Mouse (Mus musculus): ENCODE measurements at regions not wholly inside any gene's neighbourhood (a gene's known extent, or its start where the extent isn't known, plus 50 kb on each side); places are given as distances from the start of the nearest gene placed in this dataset.

- ATAC-seq: no peak
- CTCF ChIA-PET: no interaction called here
- in situ Hi-C loops (cut with MboI; ENCODE audit: low pct_unique_long_range_greater_than_20kb): no loop called here
- no peak for TF ChIP-seq CTCF (IDR thresholded peaks at IDR 0.05)
- no peaks in the 10 kb centered on the region for H3K27me3 ChIP-seq
- POLR2A ChIA-PET: no interaction called here
- DNase-seq (ENCODE audit: low read depth, low spot score): no peak
These were observed 249.8 kb upstream of the Gm10131 start for GRCm38 (mm10) chr8:34361377-34361776.

GRCm38 (mm10) chr8:34359776-34360175 lies 248.2 kb upstream of the Gm10131 start:
- no peak for TF ChIP-seq CTCF (IDR thresholded peaks at IDR 0.05)
- no peak for DNase-seq (ENCODE audit: low read depth, low spot score)
- in situ Hi-C loops (cut with MboI; ENCODE audit: low pct_unique_long_range_greater_than_20kb): no loop called here
- ATAC-seq: no peak
- ChIA-PET POLR2A (no interaction called here), CTCF (no interaction called here)
- H3K27me3 ChIP-seq: no peaks in the 10 kb centered on the region

GRCm38 (mm10) chr8:34355059-34355458 lies 243.5 kb upstream of the Gm10131 start:
- no peak for TF ChIP-seq CTCF (IDR thresholded peaks at IDR 0.05)
- ATAC-seq: no peak
- CTCF ChIA-PET: no interaction called here
- no peak for DNase-seq (ENCODE audit: low read depth, low spot score)
- H3K27me3 ChIP-seq: no peaks in the 10 kb centered on the region
- in situ Hi-C loops (cut with MboI; ENCODE audit: low pct_unique_long_range_greater_than_20kb): no loop called here
- POLR2A ChIA-PET: no interaction called here

GRCm38 (mm10) chr8:34353140-34353855 lies 241.8 kb upstream of the Gm10131 start:
- ChIA-PET POLR2A (no interaction called here), CTCF (no interaction called here)
- H3K27me3 ChIP-seq: no peaks in the 10 kb centered on the region
- ATAC-seq (no peak), DNase-seq (ENCODE audit: low read depth, low spot score) (no peak)
- in situ Hi-C loops (cut with MboI; ENCODE audit: low pct_unique_long_range_greater_than_20kb): no loop called here
- TF ChIP-seq CTCF (IDR thresholded peaks at IDR 0.05): no peak

- TF ChIP-seq CTCF (IDR thresholded peaks at IDR 0.05): no peak
- no peak for ATAC-seq
- in situ Hi-C loops (cut with MboI; ENCODE audit: low pct_unique_long_range_greater_than_20kb): no loop called here
- ChIA-PET POLR2A (interaction anchor here (0.6 to 0.7 kb wide), 2 partner anchors 98 to 99 kb away, joined by 3 to 4 read pairs; no protein-coding TSS in a partner anchor), CTCF (interaction anchor here (1.4 kb wide), 1 partner anchor 9 kb away, joined by 3 read pairs; no protein-coding TSS in a partner anchor)
- no peaks in the 10 kb centered on the region for H3K27me3 ChIP-seq
- no peak for DNase-seq (ENCODE audit: low read depth, low spot score)
These were observed 223.3 kb upstream of the Gm10131 start for GRCm38 (mm10) chr8:34334851-34335250.

GRCm38 (mm10) chr8:34331673-34332072 lies 220.1 kb upstream of the Gm10131 start:
- ATAC-seq: no peak
- CTCF ChIA-PET: interaction anchor here (1.2 kb wide), 1 partner anchor 37 kb away, joined by 3 read pairs; no protein-coding TSS in a partner anchor
- POLR2A ChIA-PET: interaction anchor here (0.6 kb wide), 1 partner anchor 43 kb away, joined by 4 read pairs; no protein-coding TSS in a partner anchor
- in situ Hi-C loops (cut with MboI; ENCODE audit: low pct_unique_long_range_greater_than_20kb): no loop called here
- no peak for DNase-seq (ENCODE audit: low read depth, low spot score)
- H3K27me3 ChIP-seq: no peaks in the 10 kb centered on the region
- no peak for TF ChIP-seq CTCF (IDR thresholded peaks at IDR 0.05)

- DNase-seq (ENCODE audit: low read depth, low spot score): no peak
- no peaks in the 10 kb centered on the region for H3K27me3 ChIP-seq
- ChIA-PET CTCF (no interaction called here), POLR2A (no interaction called here)
- no peak for TF ChIP-seq CTCF (IDR thresholded peaks at IDR 0.05)
- no peak for ATAC-seq
- in situ Hi-C loops (cut with MboI; ENCODE audit: low pct_unique_long_range_greater_than_20kb): no loop called here
These were observed 215.1 kb upstream of the Gm10131 start for GRCm38 (mm10) chr8:34326614-34326965.

GRCm38 (mm10) chr8:34325841-34326613 lies 214.5 kb upstream of the Gm10131 start:
- POLR2A ChIA-PET: no interaction called here
- TF ChIP-seq CTCF (IDR thresholded peaks at IDR 0.05): no peak
- in situ Hi-C loops (cut with MboI; ENCODE audit: low pct_unique_long_range_greater_than_20kb): no loop called here
- ATAC-seq (no peak), DNase-seq (ENCODE audit: low read depth, low spot score) (peak; percentile 2)
- CTCF ChIA-PET: interaction anchor here (1.0 kb wide), 1 partner anchor 17 kb away, joined by 5 read pairs; no protein-coding TSS in a partner anchor
- H3K27me3 ChIP-seq: no peaks in the 10 kb centered on the region

- in situ Hi-C loops (cut with MboI; ENCODE audit: low pct_unique_long_range_greater_than_20kb): no loop called here
- DNase-seq (ENCODE audit: low read depth, low spot score) (no peak), ATAC-seq (no peak)
- ChIA-PET CTCF (interaction anchor here (0.6 kb wide), 1 partner anchor 71 kb away, joined by 3 read pairs; no protein-coding TSS in a partner anchor), POLR2A (no interaction called here)
- no peak for TF ChIP-seq CTCF (IDR thresholded peaks at IDR 0.05)
- H3K27me3 ChIP-seq: no peaks in the 10 kb centered on the region
These were observed 208.6 kb upstream of the Gm10131 start for GRCm38 (mm10) chr8:34320158-34320587.

GRCm38 (mm10) chr8:34319719-34320118 lies 208.2 kb upstream of the Gm10131 start:
- ChIA-PET CTCF (no interaction called here), POLR2A (no interaction called here)
- in situ Hi-C loops (cut with MboI; ENCODE audit: low pct_unique_long_range_greater_than_20kb): no loop called here
- DNase-seq (ENCODE audit: low read depth, low spot score) (no peak), ATAC-seq (no peak)
- no peak for TF ChIP-seq CTCF (IDR thresholded peaks at IDR 0.05)
- no peaks in the 10 kb centered on the region for H3K27me3 ChIP-seq

GRCm38 (mm10) chr8:34315233-34315632 lies 203.7 kb upstream of the Gm10131 start:
- no peak for ATAC-seq
- no peak for TF ChIP-seq CTCF (IDR thresholded peaks at IDR 0.05)
- DNase-seq (ENCODE audit: low read depth, low spot score): no peak
- no peaks in the 10 kb centered on the region for H3K27me3 ChIP-seq
- in situ Hi-C loops (cut with MboI; ENCODE audit: low pct_unique_long_range_greater_than_20kb): no loop called here
- CTCF ChIA-PET: interaction anchor here (1.3 to 1.6 kb wide), 2 partner anchors 9 to 10 kb away, joined by 4 read pairs; no protein-coding TSS in a partner anchor
- POLR2A ChIA-PET: no interaction called here
